Mouse (Mus musculus) brain, adult 2 months (tissue): ENCODE measurements around the gene Chodl.

Experiments used
- DNase-seq: peaks from one replicate; pipeline ENCODE4 v3.0.0; 2011; ENCODE audit warnings: low read depth, low spot score

The Chodl gene

DNA sequence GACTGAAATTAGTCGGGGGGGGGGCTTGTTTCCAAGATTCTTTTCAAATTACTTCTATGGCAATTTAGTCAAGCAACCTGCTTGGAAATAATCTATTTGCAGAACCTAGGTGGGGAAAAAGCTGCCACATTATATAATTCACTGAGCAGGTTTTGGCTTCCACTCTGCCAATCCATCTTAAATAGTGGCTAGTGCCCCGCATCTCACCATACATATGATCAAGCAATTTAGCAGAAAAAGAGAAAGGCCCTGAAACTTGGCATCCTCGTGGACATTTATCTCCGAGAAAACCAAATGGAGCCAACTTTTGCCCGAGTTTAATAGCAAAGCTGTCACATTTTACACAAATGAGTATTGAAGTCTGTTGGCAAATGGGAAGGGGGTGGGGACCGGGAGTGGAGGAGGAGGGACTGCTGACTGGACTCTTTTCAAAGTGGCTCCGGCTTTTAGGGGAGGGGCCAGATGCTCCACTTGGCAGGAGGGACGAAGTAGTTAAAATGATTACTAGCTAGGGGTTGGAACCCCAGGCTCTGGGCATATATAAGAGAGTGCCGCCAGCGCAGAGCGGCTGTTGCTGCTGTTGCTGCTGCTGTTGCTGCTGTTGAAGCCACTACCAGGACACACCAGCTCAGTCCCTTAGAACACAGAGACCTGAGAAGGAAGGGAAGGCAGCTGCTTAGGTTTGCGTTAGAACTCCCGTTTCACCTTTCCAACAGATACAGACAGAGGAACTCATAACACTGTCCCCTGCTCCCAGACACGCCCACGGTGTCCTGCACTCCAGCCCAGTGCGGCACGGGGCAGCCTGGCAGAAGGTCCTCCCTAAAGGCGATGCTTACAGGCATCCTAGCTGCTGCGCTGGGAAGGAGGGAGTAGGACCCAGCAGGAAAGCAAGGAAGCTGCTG, at the start of gene Chodl:
Gene Chodl (plus strand): TSS at position 567 of the 905 bp plus-strand sequence.
- DNase-seq = peak; percentile 24

DNA sequence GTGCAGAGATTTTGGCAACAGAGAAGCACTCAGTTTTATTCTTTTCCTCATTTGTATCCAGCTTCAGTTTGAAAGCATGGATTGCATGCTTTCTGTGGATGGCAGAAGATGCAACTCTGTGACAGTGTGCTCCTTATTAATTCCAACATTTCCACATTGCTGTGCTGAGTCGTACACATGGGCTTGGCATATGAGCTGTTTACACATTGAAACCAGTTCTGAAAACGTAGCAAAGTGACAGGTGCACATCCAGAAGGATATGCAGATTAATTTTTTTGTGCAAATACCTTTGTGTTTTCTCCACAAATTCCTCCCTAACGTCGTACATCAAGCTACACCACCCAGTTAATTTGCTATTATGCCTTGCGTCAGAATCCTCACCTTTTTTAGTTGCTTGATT, 8.1 kb upstream of the Chodl start:
- peak; percentile 1 for DNase-seq

DNA sequence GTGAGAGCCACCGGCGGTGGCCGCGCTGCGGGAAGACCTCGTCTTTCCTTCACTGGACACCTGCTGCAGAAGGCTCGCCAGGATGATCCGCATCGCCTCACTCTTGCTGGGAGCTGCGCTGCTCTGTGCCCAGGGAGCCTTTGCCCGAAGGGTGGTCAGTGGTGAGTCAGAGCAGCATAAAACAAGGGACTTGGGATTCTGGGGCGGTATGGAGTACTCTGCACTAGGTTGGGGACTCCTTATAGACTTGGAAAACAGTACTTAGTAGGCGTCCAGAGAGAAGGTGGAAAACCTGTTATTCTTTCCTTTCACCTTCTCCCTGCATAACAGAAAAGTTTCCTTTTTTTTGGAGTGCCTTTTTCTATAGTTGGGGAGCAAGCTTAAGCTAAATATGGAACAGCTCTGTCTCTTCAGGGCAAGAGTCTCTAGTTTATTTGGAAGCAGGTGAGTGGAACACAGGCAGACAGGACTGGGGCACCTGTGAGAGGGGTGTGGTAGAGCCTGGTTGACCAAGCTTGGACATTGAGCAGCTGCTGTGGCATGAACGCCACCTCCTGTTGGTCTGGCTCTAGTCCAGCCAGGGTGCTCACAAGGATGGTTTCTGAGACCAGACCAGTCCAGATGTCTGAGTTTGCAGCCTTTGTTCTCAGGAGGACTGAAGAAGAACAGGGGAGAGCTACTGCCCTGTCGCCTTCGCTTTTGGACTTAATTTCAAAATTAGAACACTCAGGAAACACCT, 708 bp downstream of the Chodl start:
- DNase-seq = peak; percentile 6

- no peak for DNase-seq
Measured at GRCm38 (mm10) chr16:78934298-78934697, 3.5 kb downstream of the Chodl start.

DNA sequence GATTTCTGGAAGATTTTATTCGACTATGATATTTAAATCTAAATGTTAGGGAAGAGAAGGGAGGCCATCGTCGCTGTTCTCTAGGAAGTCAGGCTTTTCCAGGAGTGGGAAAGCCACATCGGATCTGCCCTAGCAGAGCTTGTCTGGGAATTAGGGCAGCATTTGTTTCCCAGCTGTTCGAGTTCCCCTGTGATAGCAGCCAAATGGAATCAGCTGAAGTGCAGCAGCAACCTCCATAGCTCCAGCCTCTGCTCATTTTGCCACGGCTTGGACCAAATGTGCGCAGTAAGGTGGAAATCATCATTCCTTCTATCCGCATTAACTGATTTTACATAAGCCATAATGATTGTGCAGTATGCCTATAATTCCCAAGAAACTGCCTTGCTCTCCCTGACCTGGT, 7.0 kb downstream of the Chodl start:
- DNase-seq = no peak

GRCm38 (mm10) chr16:78950359-78950758, 19.6 kb downstream of the Chodl start:
- DNase-seq = peak; percentile 41

GRCm38 (mm10) chr16:78957434-78957833, 26.7 kb downstream of the Chodl start:
- no peak for DNase-seq

DNA sequence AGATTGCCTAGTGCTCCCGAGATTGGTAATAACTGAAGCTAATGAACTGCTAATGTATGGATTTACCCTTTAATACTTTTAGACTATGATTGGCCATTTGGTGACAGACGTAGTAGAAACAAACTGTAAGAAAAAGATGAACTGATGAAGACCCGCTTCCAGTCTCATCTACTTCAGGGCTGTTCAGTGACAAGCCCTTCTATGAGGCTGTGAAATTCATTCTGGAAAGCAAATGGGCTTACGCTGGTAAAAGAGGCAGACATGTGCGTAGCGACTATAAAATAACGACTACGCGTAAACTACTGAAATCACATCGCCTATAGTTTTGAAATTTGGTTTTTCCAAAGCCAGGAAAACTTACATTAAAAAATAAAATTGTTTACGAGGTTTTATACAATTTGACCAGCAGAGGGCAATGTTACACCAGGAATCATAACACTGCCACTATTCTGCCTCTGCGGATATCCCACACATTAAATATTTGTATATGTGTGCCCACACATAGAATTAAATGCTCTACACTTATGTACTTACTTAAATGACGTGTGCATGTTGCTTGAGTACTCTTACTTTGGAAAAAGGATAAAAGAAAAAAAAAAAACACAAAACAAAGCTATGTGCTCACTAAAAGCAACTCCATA, 38.5 kb downstream of the Chodl start:
- peak; percentile 49 for DNase-seq

DNA sequence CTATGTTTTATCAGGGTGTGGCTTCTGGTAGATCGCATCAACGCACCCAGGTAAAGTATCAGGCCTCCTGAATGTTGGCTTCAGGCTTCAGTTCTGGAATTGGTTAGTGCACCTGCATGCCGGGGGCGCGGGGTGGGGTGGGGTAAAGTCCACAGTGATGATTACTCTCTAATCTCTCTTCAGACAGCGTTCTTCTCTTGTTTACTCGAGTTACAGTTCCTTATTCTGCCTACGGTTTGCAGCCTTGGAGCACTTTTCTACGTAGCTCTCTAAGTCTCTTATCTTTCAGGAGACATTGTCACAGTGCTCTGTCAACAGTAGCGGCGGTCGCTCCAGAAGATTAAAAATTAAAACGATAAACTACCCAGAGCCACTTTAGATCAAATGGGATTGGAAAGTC, 43.4 kb downstream of the Chodl start:
- DNase-seq = no peak

DNA sequence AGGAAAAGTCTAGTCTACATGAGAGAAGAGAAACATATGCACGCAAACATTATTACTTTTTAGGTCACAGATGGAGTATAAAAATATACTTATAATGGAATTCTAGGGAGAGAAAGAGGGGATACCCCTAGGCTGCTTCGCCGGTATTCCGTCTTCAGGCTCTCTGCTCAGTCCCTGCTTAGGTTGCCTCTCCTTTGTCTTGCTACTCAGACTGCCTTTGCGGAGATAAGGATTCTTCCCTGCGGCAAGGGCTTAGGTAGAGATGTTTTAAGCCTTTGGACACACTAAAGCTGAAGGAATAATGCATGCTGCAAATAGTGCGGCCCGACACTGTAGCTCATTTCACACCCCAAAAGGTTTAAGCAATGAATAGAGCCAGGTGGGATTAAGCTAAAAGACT, 45.6 kb downstream of the Chodl start:
- no peak for DNase-seq
